Mouse (Mus musculus): Measurements from ENCODE around the gene Xndc1.

DNA sequence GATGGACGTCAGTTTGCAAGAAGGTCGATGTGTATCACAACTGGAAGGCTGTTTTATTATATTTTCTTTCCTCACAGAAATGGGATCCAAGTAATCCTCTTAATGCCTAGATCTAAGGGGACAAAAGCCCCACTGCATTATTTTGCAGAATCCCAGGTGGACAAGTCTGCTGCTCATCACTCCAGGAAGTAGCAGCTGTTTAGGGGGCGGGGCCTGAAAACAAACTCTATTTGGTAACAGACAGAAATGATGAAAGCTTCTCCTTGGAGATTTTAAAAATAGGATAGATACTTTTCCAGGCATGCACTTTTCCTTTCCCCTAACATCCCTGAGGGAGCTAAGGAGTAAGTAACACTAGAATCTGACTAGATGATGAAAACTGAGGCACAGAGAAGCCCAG is 28.0 kb upstream of the Xndc1 start:
- no peak for TF ChIP-seq CTCF (IDR thresholded peaks at IDR 0.05; ENCODE audit: low read depth, low read length)
- TF ChIP-seq POLR2A (IDR thresholded peaks at IDR 0.05; ENCODE audit: borderline replicate concordance, low read depth, low read length) = no peak
